Mouse (Mus musculus) stomach, postnatal 0 days (tissue): ENCODE measurements around the gene Myrf.

Experiments
- CTCF ChIP-seq: IDR thresholded peaks from 2 replicates; pipeline ENCODE4 v1.5.1; 2016; ENCODE audit warnings: antibody characterized with exemption, low read depth, mild to moderate bottlenecking, moderate library complexity
- EP300 ChIP-seq: optimal IDR thresholded peaks from 2 replicates; pipeline ENCODE3; 2016; ENCODE audit warnings: antibody characterized with exemption

DNA sequence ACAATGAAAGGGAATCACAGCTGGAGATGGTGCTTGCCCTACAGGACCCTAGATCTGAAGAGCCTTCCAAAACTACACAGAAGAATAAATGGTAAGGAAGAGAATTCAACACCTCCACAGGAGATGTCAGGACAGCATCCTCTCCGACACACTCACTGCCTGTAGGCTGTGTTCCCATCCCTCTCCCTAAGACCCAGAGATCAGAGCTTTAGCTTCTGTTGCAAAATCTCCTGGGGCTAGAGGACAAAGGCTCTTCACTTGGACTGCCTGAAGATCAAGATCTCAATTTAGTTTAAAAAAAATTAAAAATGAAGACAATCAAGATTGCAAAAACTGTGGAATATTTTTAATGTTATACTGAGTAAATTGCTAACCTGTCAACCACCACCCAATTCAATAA is 64.1 kb downstream of the Myrf start:
- TF ChIP-seq CTCF (no peak), EP300 (no peak)
